Mouse (Mus musculus): ENCODE results near the gene Snorc.

The Snorc gene

GRCm38 (mm10) chr1:87469971-87470370, at the start of gene Snorc:
TSS of gene Snorc (plus strand) at chr1:87470271.
- ChIA-PET CTCF (interaction anchor here in 1 of 4 experiments (0.6 kb wide), 1 partner anchor 436 kb away, joined by 3 read pairs; no protein-coding TSS in a partner anchor), POLR2A (interaction anchor here in 3 of 4 experiments (0.6 to 1.5 kb wide), 4 partner anchors 15 to 205 kb away, joined by 3 to 4 read pairs (median 3); no protein-coding TSS in a partner anchor)

- CTCF ChIA-PET, result interaction anchor here in 2 of 4 experiments (0.6 to 1.3 kb wide), 2 partner anchors 17 to 239 kb away, joined by 5 to 12 read pairs; no protein-coding TSS in a partner anchor
- POLR2A ChIA-PET, result interaction anchor here in 1 of 4 experiments (0.6 to 1.2 kb wide), 4 partner anchors 9 to 176 kb away, joined by 3 to 10 read pairs (median 4); no protein-coding TSS in a partner anchor
Observed at GRCm38 (mm10) chr1:87435125-87435524, 34.9 kb upstream of the Snorc start.

- POLR2A ChIA-PET, result interaction anchor here in 1 of 4 experiments (0.6 kb wide), 1 partner anchor 319 kb away, joined by 3 read pairs; the partner anchor contains the start of gene Atg16l1
- CTCF ChIA-PET, result interaction anchor here in 1 of 4 experiments (1.5 kb wide), 1 partner anchor 10 kb away, joined by 3 read pairs; no protein-coding TSS in a partner anchor
Observed at GRCm38 (mm10) chr1:87436583-87436982, 33.5 kb upstream of the Snorc start.

- POLR2A ChIA-PET, result interaction anchor here in 3 of 4 experiments (0.7 to 1.4 kb wide), 6 partner anchors 16 to 1003 kb away, joined by 3 to 5 read pairs (median 3); partner anchors contain the start of gene Atg16l1 (in 1 of the 3)
- CTCF ChIA-PET, result interaction anchor here (0.5 to 2.2 kb wide), 18 partner anchors 8 to 840 kb away, joined by 3 to 8 read pairs (median 3); partner anchors contain the start of gene Atg16l1 (in 1 of the 4)
Observed at GRCm38 (mm10) chr1:87447183-87448104, 22.6 kb upstream of the Snorc start.

- POLR2A ChIA-PET, result interaction anchor here in 1 of 4 experiments (1.4 kb wide), 1 partner anchor 31 kb away, joined by 3 read pairs; no protein-coding TSS in a partner anchor
- CTCF ChIA-PET, result no interaction called here
Observed at GRCm38 (mm10) chr1:87449432-87449831, 20.6 kb upstream of the Snorc start.

- ChIA-PET CTCF (interaction anchor here in 1 of 4 experiments (0.5 to 1.0 kb wide), 2 partner anchors 9 to 17 kb away, joined by 3 to 5 read pairs; no protein-coding TSS in a partner anchor), POLR2A (interaction anchor here in 1 of 4 experiments (2.3 kb wide), 1 partner anchor 11 kb away, joined by 4 read pairs; no protein-coding TSS in a partner anchor)
Observed at GRCm38 (mm10) chr1:87456425-87456824, 13.6 kb upstream of the Snorc start.

GRCm38 (mm10) chr1:87458045-87458444, 12.0 kb upstream of the Snorc start:
- ChIA-PET CTCF (interaction anchor here in 2 of 4 experiments (1.1 to 2.7 kb wide), 2 partner anchors 10 to 11 kb away, joined by 3 to 8 read pairs; no protein-coding TSS in a partner anchor), POLR2A (interaction anchor here in 1 of 4 experiments (3.2 kb wide), 1 partner anchor 10 kb away, joined by 17 read pairs; no protein-coding TSS in a partner anchor)

GRCm38 (mm10) chr1:87459856-87460255, 10.2 kb upstream of the Snorc start:
- CTCF ChIA-PET, result interaction anchor here in 1 of 4 experiments (2.7 kb wide), 1 partner anchor 8 kb away, joined by 8 read pairs; no protein-coding TSS in a partner anchor
- POLR2A ChIA-PET, result interaction anchor here in 3 of 4 experiments (0.6 to 3.2 kb wide), 4 partner anchors 8 to 263 kb away, joined by 3 to 17 read pairs (median 6); no protein-coding TSS in a partner anchor

- CTCF ChIA-PET, result interaction anchor here in 1 of 4 experiments (2.3 kb wide), 1 partner anchor 9 kb away, joined by 8 read pairs; no protein-coding TSS in a partner anchor
Observed at GRCm38 (mm10) chr1:87467469-87467868, 2.6 kb upstream of the Snorc start.

GRCm38 (mm10) chr1:87468321-87468720, 1.8 kb upstream of the Snorc start:
- CTCF ChIA-PET, result interaction anchor here in 1 of 4 experiments (0.6 to 2.3 kb wide), 2 partner anchors 10 to 145 kb away, joined by 3 to 8 read pairs; no protein-coding TSS in a partner anchor
- POLR2A ChIA-PET, result interaction anchor here in 3 of 4 experiments (1.1 to 2.4 kb wide), 4 partner anchors 9 to 219 kb away, joined by 3 to 17 read pairs (median 6); no protein-coding TSS in a partner anchor

More at GRCm38 (mm10) chr1:87467469-87467868, 2.6 kb upstream of the Snorc start:
- POLR2A ChIA-PET, result interaction anchor here in 3 of 4 experiments (0.6 to 2.4 kb wide), 5 partner anchors 8 to 53 kb away, joined by 4 to 17 read pairs (median 6); no protein-coding TSS in a partner anchor

- ChIA-PET POLR2A (interaction anchor here in 2 of 4 experiments (1.4 kb wide), 2 partner anchors 21 to 245 kb away, joined by 3 read pairs; no protein-coding TSS in a partner anchor), CTCF (no interaction called here)
Observed at GRCm38 (mm10) chr1:87471914-87472313, 1.8 kb downstream of the Snorc start.

GRCm38 (mm10) chr1:87472576-87472975, 2.5 kb downstream of the Snorc start:
- CTCF ChIA-PET, result no interaction called here
- POLR2A ChIA-PET, result interaction anchor here in 2 of 4 experiments (0.7 to 1.4 kb wide), 3 partner anchors 22 to 246 kb away, joined by 3 read pairs; no protein-coding TSS in a partner anchor

GRCm38 (mm10) chr1:87475076-87475895, 5.2 kb downstream of the Snorc start:
- CTCF ChIA-PET, result no interaction called here
- POLR2A ChIA-PET, result interaction anchor here in 2 of 4 experiments (1.0 to 1.4 kb wide), 2 partner anchors 76 to 92 kb away, joined by 3 to 5 read pairs; no protein-coding TSS in a partner anchor

GRCm38 (mm10) chr1:87482546-87482945, 12.5 kb downstream of the Snorc start:
- CTCF ChIA-PET, result interaction anchor here in 1 of 4 experiments (0.7 kb wide), 1 partner anchor 308 kb away, joined by 3 read pairs; no protein-coding TSS in a partner anchor
- POLR2A ChIA-PET, result interaction anchor here in 1 of 4 experiments (0.6 kb wide), 1 partner anchor 9 kb away, joined by 4 read pairs; no protein-coding TSS in a partner anchor

- CTCF ChIA-PET, result no interaction called here
Observed at GRCm38 (mm10) chr1:87486386-87486785, 16.3 kb downstream of the Snorc start.

GRCm38 (mm10) chr1:87492285-87492684, 22.2 kb downstream of the Snorc start:
- ChIA-PET CTCF (interaction anchor here in 1 of 4 experiments (0.6 kb wide), 2 partner anchors 166 to 1076 kb away, joined by 3 to 4 read pairs; partner anchors contain the start of gene Gigyf2), POLR2A (no interaction called here)

More at GRCm38 (mm10) chr1:87486386-87486785, 16.3 kb downstream of the Snorc start:
- POLR2A ChIA-PET, result interaction anchor here in 1 of 4 experiments (0.5 kb wide), 1 partner anchor 269 kb away, joined by 3 read pairs; no protein-coding TSS in a partner anchor

- ChIA-PET POLR2A (interaction anchor here in 1 of 4 experiments (0.6 kb wide), 2 partner anchors 133 to 224 kb away, joined by 3 to 4 read pairs; no protein-coding TSS in a partner anchor), CTCF (no interaction called here)
Observed at GRCm38 (mm10) chr1:87493542-87493941, 23.5 kb downstream of the Snorc start.

Measured in embryonic stem cell, embryonic (primary cell).